Mouse (Mus musculus) bone marrow macrophage, adult 2 months (primary cell): Measurements from ENCODE around the gene Sult1a1.

Experiments
- CTCF ChIP-seq: IDR thresholded peaks from 2 replicates; pipeline ENCODE4 v1.5.1; 2012; ENCODE audit warnings: low read depth, mild to moderate bottlenecking, low read length, moderate library complexity
- POLR2A ChIP-seq: IDR thresholded peaks from 2 replicates; pipeline ENCODE4 v1.6.1; 2012; ENCODE audit warnings: mild to moderate bottlenecking, low read depth, low read length, borderline replicate concordance

DNA sequence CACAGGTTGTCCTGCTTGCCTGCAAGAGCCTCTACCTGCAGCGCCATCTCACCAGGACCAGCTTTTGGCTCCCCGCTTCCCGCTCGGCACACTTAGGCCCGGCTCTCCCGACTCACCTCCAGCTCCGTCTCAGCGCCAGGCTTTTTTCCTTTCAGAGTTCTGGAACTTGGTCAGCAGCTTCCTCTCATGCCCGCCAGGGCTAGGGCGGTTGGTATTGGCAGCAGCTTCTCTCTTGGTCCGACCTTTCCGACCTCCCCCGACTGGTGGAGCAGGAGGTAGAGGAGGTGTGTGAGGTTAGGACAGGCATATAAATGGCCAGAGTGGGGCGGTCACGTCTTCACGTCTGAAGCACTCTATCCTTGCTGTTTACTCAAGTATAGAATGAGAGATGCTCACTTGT lies 51.5 kb downstream of the Sult1a1 start:
- TF ChIP-seq POLR2A, result no peak
- no peak for TF ChIP-seq CTCF
